Mouse (Mus musculus) MEL (cell line): ENCODE measurements around the gene Desi2. TPM values are rescaled to one million over a fixed set of nuclear protein-coding genes. Genes with fewer than 3 reads are reported as not detected.

ENCODE experiments used
- DNase-seq: peaks from one replicate; pipeline ENCODE4 v3.0.0; 2011; ENCODE audit warnings: low read depth, low spot score
- H3K27ac ChIP-seq: 2 replicates; pipeline ENCODE4 v1.5.1; 2012; ENCODE audit warnings: low read depth, mild to moderate bottlenecking, control low read depth, low read length, moderate library complexity; ENCODE audit not compliant: control insufficient read depth
- H3K27me3 ChIP-seq, 2 experiments: fragments of 150-350 bp in 1 of 2; sonication (generic) in 1 of 2; 2 replicates each; pipeline ENCODE4 v1.6.1; 2012; ENCODE audit warnings: low read length in 2 of 2, mild to moderate bottlenecking in 2 of 2, improper control_type of control experiment in 1 of 2, moderate library complexity in 1 of 2; ENCODE audit not compliant: insufficient read depth in 2 of 2, control insufficient read depth in 1 of 2
- H3K36me3 ChIP-seq, 2 experiments: 2 replicates each; pipeline ENCODE4 v1.6.1; 2012 to 2014; ENCODE audit warnings: low read length in 2 of 2, improper control_type of control experiment in 1 of 2, inconsistent platforms in 1 of 2, mild to moderate bottlenecking in 1 of 2; ENCODE audit not compliant: insufficient read depth in 2 of 2, control insufficient read depth in 1 of 2
- H3K4me1 ChIP-seq, 2 experiments: fragments of 150-350 bp in 1 of 2; sonication (generic) in 1 of 2; 2 replicates each; pipeline ENCODE4 v1.6.1; 2012; ENCODE audit warnings: low read length in 2 of 2, improper control_type of control experiment in 1 of 2, mild to moderate bottlenecking in 1 of 2; ENCODE audit not compliant: insufficient read depth in 2 of 2, control insufficient read depth in 1 of 2
- H3K4me3 ChIP-seq, 2 experiments: fragments of 150-350 bp in 1 of 2; sonication (generic) in 1 of 2; 2 replicates each; pipeline ENCODE4 v1.5.1; 2012; ENCODE audit warnings: low read depth in 2 of 2, low read length in 2 of 2, mild to moderate bottlenecking in 2 of 2, moderate library complexity in 2 of 2, control low read depth in 1 of 2, improper control_type of control experiment in 1 of 2; ENCODE audit not compliant: control insufficient read depth in 1 of 2, insufficient read depth in 1 of 2
- H3K79me2 ChIP-seq: 2 replicates; pipeline ENCODE4 v1.6.1; 2012; ENCODE audit warnings: mild to moderate bottlenecking, low read length, moderate library complexity; ENCODE audit not compliant: control insufficient read depth, poor library complexity, insufficient read depth
- H3K9ac ChIP-seq: 2 replicates; pipeline ENCODE4 v1.6.1; 2012; ENCODE audit warnings: low read depth, mild to moderate bottlenecking, control low read depth, low read length, moderate library complexity; ENCODE audit not compliant: control insufficient read depth, poor library complexity, severe bottlenecking
- H3K9me3 ChIP-seq: fragments of 150-350 bp; sonication (generic); replicated peaks from 2 replicates; pipeline ENCODE4 v1.6.1; 2012; ENCODE audit warnings: mild to moderate bottlenecking, low read length, improper control_type of control experiment, moderate library complexity; ENCODE audit not compliant: insufficient read depth
- BHLHE40 ChIP-seq: IDR thresholded peaks from 2 replicates; pipeline ENCODE4 v1.6.1; 2012; ENCODE audit warnings: low read depth, mild to moderate bottlenecking, inconsistent platforms, low read length, improper control_type of control experiment, borderline replicate concordance
- EP300 ChIP-seq, 2 experiments: IDR thresholded peaks; 2 replicates each; pipeline ENCODE4 v1.6.1; 2011; ENCODE audit warnings: improper control_type of control experiment in 2 of 2, low read length in 2 of 2, low read depth in 1 of 2, mild to moderate bottlenecking in 1 of 2
- ETS1 ChIP-seq: IDR thresholded peaks from 2 replicates; pipeline ENCODE4 v1.6.1; 2012; ENCODE audit warnings: low read depth, mild to moderate bottlenecking, inconsistent platforms, low read length, improper control_type of control experiment, moderate library complexity
- KAT2A ChIP-seq: conservative IDR thresholded peaks from 2 replicates; pipeline ENCODE4 v1.6.1; 2012; ENCODE audit warnings: low read depth, low read length, improper control_type of control experiment, inconsistent platforms
- MAFK ChIP-seq: IDR thresholded peaks from 2 replicates; pipeline ENCODE4 v1.6.1; 2011; ENCODE audit warnings: low read depth, mild to moderate bottlenecking, low read length, improper control_type of control experiment, borderline replicate concordance
- MYB ChIP-seq: IDR thresholded peaks from 2 replicates; pipeline ENCODE4 v1.6.1; 2011; ENCODE audit warnings: mild to moderate bottlenecking, low read depth, low read length, improper control_type of control experiment
- MYC ChIP-seq: IDR thresholded peaks from 2 replicates; pipeline ENCODE4 v1.6.1; 2011; ENCODE audit warnings: low read depth, mild to moderate bottlenecking, low read length, improper control_type of control experiment, moderate library complexity
- NRF1 ChIP-seq: IDR thresholded peaks from 2 replicates; pipeline ENCODE4 v1.6.1; 2014; ENCODE audit warnings: low read depth, mild to moderate bottlenecking, inconsistent platforms, low read length, improper control_type of control experiment, moderate library complexity; ENCODE audit not compliant: poor library complexity, insufficient read depth, severe bottlenecking
- POLR2A ChIP-seq, 2 experiments: IDR thresholded peaks; 2 replicates each; pipeline ENCODE4 v1.6.1; 2011 to 2012; ENCODE audit warnings: low read length in 2 of 2, mild to moderate bottlenecking in 2 of 2, control low read depth in 1 of 2, improper control_type of control experiment in 1 of 2, low read depth in 1 of 2, moderate library complexity in 1 of 2; ENCODE audit not compliant: control insufficient read depth in 1 of 2, insufficient read depth in 1 of 2, poor library complexity in 1 of 2
- RAD21 ChIP-seq: IDR thresholded peaks from 2 replicates; pipeline ENCODE4 v1.6.1; 2011; ENCODE audit warnings: mild to moderate bottlenecking, low read depth, low read length, improper control_type of control experiment
- RCOR1 ChIP-seq: IDR thresholded peaks from 2 replicates; pipeline ENCODE4 v1.6.1; 2012; ENCODE audit warnings: low read depth, mild to moderate bottlenecking, inconsistent platforms, low read length, improper control_type of control experiment
- SMC3 ChIP-seq: IDR thresholded peaks from 2 replicates; pipeline ENCODE4 v1.6.1; 2011; ENCODE audit warnings: low read depth, low read length, improper control_type of control experiment
- TAL1 ChIP-seq: IDR thresholded peaks from 2 replicates; pipeline ENCODE4 v1.6.1; 2012; ENCODE audit warnings: mild to moderate bottlenecking, inconsistent platforms, low read length, moderate library complexity, mixed read lengths
- TCF12 ChIP-seq: IDR thresholded peaks from 2 replicates; pipeline ENCODE4 v1.6.1; 2014; ENCODE audit warnings: low read depth, mild to moderate bottlenecking, inconsistent platforms, low read length, improper control_type of control experiment, moderate library complexity
- UBTF ChIP-seq: IDR thresholded peaks from 2 replicates; pipeline ENCODE4 v1.6.1; 2012; ENCODE audit warnings: low read depth, mild to moderate bottlenecking, inconsistent platforms, low read length, improper control_type of control experiment, moderate library complexity, borderline replicate concordance; ENCODE audit not compliant: insufficient read depth
- USF1 ChIP-seq: IDR thresholded peaks from 2 replicates; pipeline ENCODE4 v1.6.1; 2014; ENCODE audit warnings: low read depth, mild to moderate bottlenecking, inconsistent platforms, low read length, improper control_type of control experiment, moderate library complexity
- USF2 ChIP-seq, 2 experiments: IDR thresholded peaks; 2 replicates each; pipeline ENCODE4 v1.6.1; 2011 to 2012; ENCODE audit warnings: improper control_type of control experiment in 2 of 2, low read length in 2 of 2, borderline replicate concordance in 1 of 2, inconsistent platforms in 1 of 2, low read depth in 1 of 2, mild to moderate bottlenecking in 1 of 2; ENCODE audit not compliant: insufficient read depth in 1 of 2
- ZC3H11A ChIP-seq: IDR thresholded peaks from 2 replicates; pipeline ENCODE4 v1.6.1; 2012; ENCODE audit warnings: low read depth, mild to moderate bottlenecking, inconsistent platforms, low read length, improper control_type of control experiment
- ZKSCAN1 ChIP-seq: IDR thresholded peaks from 2 replicates; pipeline ENCODE4 v1.6.1; 2012; ENCODE audit warnings: low read depth, mild to moderate bottlenecking, inconsistent platforms, low read length, improper control_type of control experiment, moderate library complexity
- ZMIZ1 ChIP-seq: IDR thresholded peaks from 2 replicates; pipeline ENCODE4 v1.6.1; 2012; ENCODE audit warnings: low read depth, mild to moderate bottlenecking, inconsistent platforms, low read length, improper control_type of control experiment, moderate library complexity
- ZNF384 ChIP-seq: IDR thresholded peaks from 2 replicates; pipeline ENCODE4 v1.6.1; 2012; ENCODE audit warnings: low read depth, mild to moderate bottlenecking, inconsistent platforms, low read length, improper control_type of control experiment
- polyA plus RNA-seq, 2 experiments: library from polyadenylated mRNA; stranded (reverse) in 1 of 2; unstranded in 1 of 2; fragments of >175 nt in 1 of 2; fragments of >200 nt in 1 of 2; gene quantifications; 2 replicates each; pipeline versions ENCODE4 v1.2.1 to v1.2.4; 2012; ENCODE audit warnings: low replicate concordance in 2 of 2, low read depth in 1 of 2; ENCODE audit not compliant: insufficient read length in 2 of 2, insufficient read depth in 1 of 2, missing spikeins in 1 of 2
- total RNA-seq: library from RNA; depleted of rRNA; stranded (reverse); fragments of 300-350 nt; gene quantifications from 2 replicates; pipeline ENCODE4 v1.2.3, GENCODE M21; 2012

Gene Desi2
- total and polyA plus RNA-seq, 3 experiments, result 16.9 to 22.3 TPM; not detected in 1

- TF ChIP-seq UBTF, result no peak
- TF ChIP-seq ZNF384, result peak; percentile 82
Observed at GRCm38 (mm10) chr1:178241884-178242508, 54.8 kb downstream of the Desi2 start (continued).

- H3K9ac ChIP-seq, result no peak overlapping the region
- no peak overlapping the region for H3K4me3 ChIP-seq
- H3K36me3 ChIP-seq, result peaks cover 2% of the 10 kb centered on the region in 2 experiments
- TF ChIP-seq TCF12 (no peak), BHLHE40 (no peak), EP300 (IDR thresholded peaks at IDR 0.05; ENCODE audit: low read depth in 1 of 2, low read length in 2 of 2) (no peak), RCOR1 (no peak), UBTF (no peak), POLR2A (IDR thresholded peaks at IDR 0.05; ENCODE audit: control insufficient read depth in 1 of 2, insufficient read depth in 1 of 2, low read depth in 1 of 2, low read length in 2 of 2, poor library complexity in 1 of 2) (no peak)
- H3K27ac ChIP-seq, result no peak overlapping the region
- no peaks in the 10 kb centered on the region for H3K79me2 ChIP-seq
- H3K27me3 ChIP-seq, result no peaks in the 10 kb centered on the region
- no peak for DNase-seq
- H3K4me1 ChIP-seq, result no peaks in the 10 kb centered on the region
- H3K9me3 ChIP-seq, result no peaks in the 10 kb centered on the region
Observed at GRCm38 (mm10) chr1:178248107-178248820, 61.0 kb downstream of the Desi2 start.

GRCm38 (mm10) chr1:178254598-178254997, 67.4 kb downstream of the Desi2 start:
- no peaks in the 10 kb centered on the region for H3K9me3 ChIP-seq
- H3K79me2 ChIP-seq, result no peaks in the 10 kb centered on the region
- DNase-seq, result no peak
- no peaks in the 10 kb centered on the region for H3K4me1 ChIP-seq
- no peak overlapping the region for H3K4me3 ChIP-seq
- no peak for TF ChIP-seq KAT2A
- no peak for TF ChIP-seq EP300 (IDR thresholded peaks at IDR 0.05; ENCODE audit: low read depth in 1 of 2, low read length in 2 of 2)
- TF ChIP-seq MAFK, result no peak
- no peak for TF ChIP-seq TAL1
- TF ChIP-seq RCOR1, result no peak
- no peak for TF ChIP-seq UBTF
- no peak for TF ChIP-seq MYB
- TF ChIP-seq ZC3H11A, result no peak
- TF ChIP-seq ZNF384, result no peak
- TF ChIP-seq POLR2A (IDR thresholded peaks at IDR 0.05; ENCODE audit: control insufficient read depth in 1 of 2, insufficient read depth in 1 of 2, low read depth in 1 of 2, low read length in 2 of 2, poor library complexity in 1 of 2), result no peak
- TF ChIP-seq RAD21, result no peak
- no peak for TF ChIP-seq ETS1
- no peak for TF ChIP-seq USF1
- TF ChIP-seq ZKSCAN1, result no peak
- no peak for TF ChIP-seq ZMIZ1
- no peak for TF ChIP-seq MYC
- no peak for TF ChIP-seq NRF1
- TF ChIP-seq SMC3, result no peak
- TF ChIP-seq USF2 (IDR thresholded peaks at IDR 0.05; ENCODE audit: borderline replicate concordance in 1 of 2, insufficient read depth in 1 of 2, low read depth in 1 of 2, low read length in 2 of 2), result no peak
- H3K36me3 ChIP-seq, result no peaks in the 10 kb centered on the region; a peak in 2 of 4 replicates
- no peak overlapping the region for H3K27ac ChIP-seq
- no peak overlapping the region for H3K9ac ChIP-seq
- H3K27me3 ChIP-seq, result no peaks in the 10 kb centered on the region
